Mouse (Mus musculus) embryonic facial prominence, embryonic 10.5 days (tissue): ENCODE measurements around the gene Gm2237. TPM values are rescaled to one million over a fixed set of nuclear protein-coding genes. Genes with fewer than 3 reads are reported as not detected.
"Not testable (repeated sequence)": the region's sequence is repeated elsewhere in the genome, so short reads cannot be mapped to it uniquely, and the experiment has no call there.

Experiments used
- DNase-seq: peaks from one replicate; pipeline ENCODE4 v3.0.0-alpha.2; 2017; ENCODE audit warnings: low spot score
- H3K27ac ChIP-seq: fragments of 300-500 bp; sonication (generic); replicated peaks from 2 replicates; pipeline ENCODE4 v1.5.1; 2016; ENCODE audit warnings: mild to moderate bottlenecking
- H3K27me3 ChIP-seq: fragments of 300-500 bp; sonication (generic); replicated peaks from 2 replicates; pipeline ENCODE4 v1.6.1; 2016; ENCODE audit warnings: low read depth, mild to moderate bottlenecking; ENCODE audit not compliant: poor library complexity, severe bottlenecking
- H3K36me3 ChIP-seq: fragments of 300-500 bp; sonication (generic); replicated peaks from 2 replicates; pipeline ENCODE4 v1.6.1; 2016; ENCODE audit warnings: mild to moderate bottlenecking, moderate library complexity
- H3K4me1 ChIP-seq: fragments of 300-500 bp; sonication (generic); 2 replicates; pipeline ENCODE4 v1.6.1; 2016
- H3K4me3 ChIP-seq: fragments of 300-500 bp; sonication (generic); 2 replicates; pipeline ENCODE4 v1.5.1; 2016; ENCODE audit warnings: mild to moderate bottlenecking, moderate library complexity
- H3K9me3 ChIP-seq: fragments of 300-500 bp; sonication (generic); 2 replicates; pipeline ENCODE4 v1.6.1; 2016; ENCODE audit warnings: mild to moderate bottlenecking
- WGBS: fragments of 180-500 bp; shearing (Covaris S2); methylation state at CpG from one replicate; pipeline ENCODE4 v1.1.7; 2016; 5-methylcytosine and 5-hydroxymethylcytosine counted together
- polyA plus RNA-seq: library from polyadenylated mRNA; unstranded; fragments of >200 nt; fragmentation: Nextera tagmentation; extraction: Ambion mirVana; gene quantifications from 2 replicates; pipeline ENCODE4 v1.2.1, GENCODE M21; 2016

Gene Gm2237
- 2.7 and 3.7 TPM in 2 replicates for polyA plus RNA-seq

GRCm38 (mm10) chr14:19584804-19585667, at the start of gene Gm2237:
Gene Gm2237 (minus strand): TSS chr14:19585135.
- DNase-seq, result peak; percentile 56
- peak within 1 kb of the TSS; percentile 85 for H3K27ac ChIP-seq
- WGBS, result under 1% methylated on average over 50 of the region's 62 CpGs

GRCm38 (mm10) chr14:19602481-19602880, 17.5 kb upstream of the Gm2237 start, which contains the start of gene Gm5458:
Gene Gm5458 (minus strand): TSS chr14:19602581.
- DNase-seq, H3K4me3 ChIP-seq, H3K36me3 ChIP-seq, H3K27ac ChIP-seq, H3K9me3 ChIP-seq, H3K27me3 ChIP-seq, H3K4me1 ChIP-seq: not testable (repeated sequence)
- 76% methylated on average over 2 of the region's 2 CpGs for WGBS

More at GRCm38 (mm10) chr14:19584804-19585667, at the start of gene Gm2237:
- peak within 1 kb of the TSS; percentile 62 for H3K4me3 ChIP-seq
- not testable (repeated sequence) for H3K9me3 ChIP-seq, H3K27me3 ChIP-seq, H3K4me1 ChIP-seq, H3K36me3 ChIP-seq

- not testable (repeated sequence) for H3K4me1 ChIP-seq, H3K27ac ChIP-seq, H3K4me3 ChIP-seq, H3K9me3 ChIP-seq, DNase-seq, H3K27me3 ChIP-seq, H3K36me3 ChIP-seq
- 80% methylated on average over 1 of the region's 3 CpGs for WGBS
Measured at GRCm38 (mm10) chr14:19549863-19550262, 35.1 kb downstream of the Gm2237 start, which contains the start of gene Gm2244. Gene Gm2244 (minus strand): TSS chr14:19549963.

Other genes with a start within 250 kb of the Gm2237 start
- not detected in 2 replicates for gene Gm21738, start 166.2 kb downstream of the Gm2237 start, polyA plus RNA-seq
- gene Gm2244, start 35.2 kb downstream of the Gm2237 start, polyA plus RNA-seq, result 0.10 and 0.26 TPM in 2 replicates
- gene Gm5458, start 17.4 kb upstream of the Gm2237 start, polyA plus RNA-seq, result not detected in 2 replicates
- 57.7 and 61.8 TPM in 2 replicates for gene Nid2, start 166.1 kb upstream of the Gm2237 start, polyA plus RNA-seq
- gene Rtraf, start 238.7 kb upstream of the Gm2237 start, polyA plus RNA-seq, result 226 and 232 TPM in 2 replicates